Mouse (Mus musculus): ENCODE results near the gene Tmem181a. TPM values are rescaled to one million over a fixed set of nuclear protein-coding genes. Genes with fewer than 3 reads are reported as not detected.

The Tmem181a gene
- 11.8 and 13.9 TPM in 2 replicates for polyA plus RNA-seq (2012; rRNA removed; ENCODE audit: low replicate concordance)

GRCm38 (mm10) chr17:6256400-6257069, at the start of gene Tmem181a:
TSS of gene Tmem181a (plus strand) at chr17:6256860.

GRCm38 (mm10) chr17:6317339-6317985, 60.8 kb downstream of the Tmem181a start, which contains the start of gene Dynlt1a:
TSS of gene Dynlt1a (minus strand) at chr17:6317500.

Other genes with a start within 250 kb of the Tmem181a start
- gene Serac1, start 177.1 kb upstream of the Tmem181a start, polyA plus RNA-seq (2012; rRNA removed; ENCODE audit: low replicate concordance): 3.2 and 6.0 TPM in 2 replicates
- 9.6 and 23.8 TPM in 2 replicates for gene Gtf2h5, start 177.1 kb upstream of the Tmem181a start, polyA plus RNA-seq (2012; rRNA removed; ENCODE audit: low replicate concordance)
- 51.3 and 65.6 TPM in 2 replicates for gene Tulp4, start 150.4 kb upstream of the Tmem181a start, polyA plus RNA-seq (2012; rRNA removed; ENCODE audit: low replicate concordance)
- 2.9 and 4.6 TPM in 2 replicates for gene Dynlt1a, start 60.6 kb downstream of the Tmem181a start, polyA plus RNA-seq (2012; rRNA removed; ENCODE audit: low replicate concordance)
- gene Dynlt1b, start 173.3 kb downstream of the Tmem181a start, polyA plus RNA-seq (2012; rRNA removed; ENCODE audit: low replicate concordance): 144 and 273 TPM in 2 replicates